Mouse (Mus musculus) layer of hippocampus, adult 9-10 months (tissue): ENCODE data around the gene Plekhh2.

Source experiments
- DNase-seq: peaks from one replicate; pipeline ENCODE4 v3.0.0; 2022; ENCODE audit warnings: low spot score

Plekhh2 gene

GRCm38 (mm10) chr17:84511682-84512515 lies at the start of gene Plekhh2:
Gene Plekhh2 (plus strand): TSS chr17:84511895.
- DNase-seq, result no peak

GRCm38 (mm10) chr17:84465753-84466608 lies 45.7 kb upstream of the Plekhh2 start, which contains the start of gene Thada:
Gene Thada (minus strand): TSS chr17:84466205.
- DNase-seq, result peak; percentile 97

GRCm38 (mm10) chr17:84474312-84474711 lies 37.4 kb upstream of the Plekhh2 start:
- no peak for DNase-seq

- no peak for DNase-seq
These were observed 34.5 kb upstream of the Plekhh2 start for GRCm38 (mm10) chr17:84477176-84477575.

- no peak for DNase-seq
These were observed 33.4 kb upstream of the Plekhh2 start for GRCm38 (mm10) chr17:84478276-84478675.

- no peak for DNase-seq
These were observed 31.0 kb upstream of the Plekhh2 start for GRCm38 (mm10) chr17:84480464-84481355.

GRCm38 (mm10) chr17:84482831-84483230 lies 28.9 kb upstream of the Plekhh2 start:
- no peak for DNase-seq

GRCm38 (mm10) chr17:84483673-84484320 lies 27.9 kb upstream of the Plekhh2 start:
- no peak for DNase-seq

GRCm38 (mm10) chr17:84487415-84487814 lies 24.3 kb upstream of the Plekhh2 start:
- DNase-seq, result no peak

- no peak for DNase-seq
These were observed 19.3 kb upstream of the Plekhh2 start for GRCm38 (mm10) chr17:84492255-84492880.

- no peak for DNase-seq
These were observed 14.7 kb upstream of the Plekhh2 start for GRCm38 (mm10) chr17:84497026-84497425.

GRCm38 (mm10) chr17:84497559-84497958 lies 14.1 kb upstream of the Plekhh2 start:
- DNase-seq, result no peak

GRCm38 (mm10) chr17:84497972-84498604 lies 13.6 kb upstream of the Plekhh2 start:
- no peak for DNase-seq

- no peak for DNase-seq
These were observed 13.1 kb upstream of the Plekhh2 start for GRCm38 (mm10) chr17:84498639-84499038.

GRCm38 (mm10) chr17:84502341-84502740 lies 9.4 kb upstream of the Plekhh2 start:
- no peak for DNase-seq

- no peak for DNase-seq
These were observed 5.8 kb upstream of the Plekhh2 start for GRCm38 (mm10) chr17:84505922-84506321.

GRCm38 (mm10) chr17:84508736-84509135 lies 3.0 kb upstream of the Plekhh2 start:
- no peak for DNase-seq

- DNase-seq, result no peak
These were observed 2.5 kb upstream of the Plekhh2 start for GRCm38 (mm10) chr17:84509176-84509575.

- peak; percentile 59 for DNase-seq
These were observed 1.3 kb upstream of the Plekhh2 start for GRCm38 (mm10) chr17:84510355-84510754.

GRCm38 (mm10) chr17:84510961-84511639 lies 595 bp upstream of the Plekhh2 start:
- DNase-seq, result no peak
